Mouse (Mus musculus): ENCODE data around the gene Prickle2.

GRCm38 (mm10) chr6:92699491-92700209 lies 6.3 kb downstream of the Prickle2 start:
- TF ChIP-seq CTCF (IDR thresholded peaks at IDR 0.05; ENCODE audit: control insufficient read depth, insufficient read depth, insufficient replicate concordance, low read depth, low read length): no peak
- no peak for TF ChIP-seq POLR2A (IDR thresholded peaks at IDR 0.05; ENCODE audit: control insufficient read depth, low read depth, low read length)

Measured in testis, adult 2 months (tissue).